Mouse (Mus musculus): ENCODE measurements around the gene Srebf2. TPM values are rescaled to one million over a fixed set of nuclear protein-coding genes. Genes with fewer than 3 reads are reported as not detected.

Srebf2 gene
- total RNA-seq, 1 experiment from 2014 or later = 43.2 TPM

- ATAC-seq (replicated peaks; ENCODE audit: insufficient number of reproducible peaks, low FRiP score, low TSS enrichment, poor library complexity, severe bottlenecking) = no peak
Measured at GRCm38 (mm10) chr15:82170437-82171377, 23.7 kb downstream of the Srebf2 start.

- ATAC-seq (replicated peaks; ENCODE audit: insufficient number of reproducible peaks, low FRiP score, low TSS enrichment, poor library complexity, severe bottlenecking) = no peak
Measured at GRCm38 (mm10) chr15:82172648-82173047, 25.7 kb downstream of the Srebf2 start.

GRCm38 (mm10) chr15:82175091-82175490 is 28.1 kb downstream of the Srebf2 start:
- no peak for ATAC-seq (replicated peaks; ENCODE audit: insufficient number of reproducible peaks, low FRiP score, low TSS enrichment, poor library complexity, severe bottlenecking)

GRCm38 (mm10) chr15:82177743-82178290 is 30.8 kb downstream of the Srebf2 start:
- no peak for ATAC-seq (replicated peaks; ENCODE audit: insufficient number of reproducible peaks, low FRiP score, low TSS enrichment, poor library complexity, severe bottlenecking)

GRCm38 (mm10) chr15:82181131-82181530 is 34.1 kb downstream of the Srebf2 start:
- ATAC-seq (replicated peaks; ENCODE audit: insufficient number of reproducible peaks, low FRiP score, low TSS enrichment, poor library complexity, severe bottlenecking) = no peak

- no peak for ATAC-seq (replicated peaks; ENCODE audit: insufficient number of reproducible peaks, low FRiP score, low TSS enrichment, poor library complexity, severe bottlenecking)
Measured at GRCm38 (mm10) chr15:82182311-82182710, 35.3 kb downstream of the Srebf2 start.

- ATAC-seq (replicated peaks; ENCODE audit: insufficient number of reproducible peaks, low FRiP score, low TSS enrichment, poor library complexity, severe bottlenecking) = no peak
Measured at GRCm38 (mm10) chr15:82183596-82183995, 36.6 kb downstream of the Srebf2 start.

GRCm38 (mm10) chr15:82184183-82184582 is 37.2 kb downstream of the Srebf2 start:
- ATAC-seq (replicated peaks; ENCODE audit: insufficient number of reproducible peaks, low FRiP score, low TSS enrichment, poor library complexity, severe bottlenecking) = no peak

- no peak for ATAC-seq (replicated peaks; ENCODE audit: insufficient number of reproducible peaks, low FRiP score, low TSS enrichment, poor library complexity, severe bottlenecking)
Measured at GRCm38 (mm10) chr15:82184656-82185055, 37.7 kb downstream of the Srebf2 start.

GRCm38 (mm10) chr15:82185062-82185783 is 38.2 kb downstream of the Srebf2 start:
- no peak for ATAC-seq (replicated peaks; ENCODE audit: insufficient number of reproducible peaks, low FRiP score, low TSS enrichment, poor library complexity, severe bottlenecking)

GRCm38 (mm10) chr15:82186131-82186530 is 39.1 kb downstream of the Srebf2 start:
- no peak for ATAC-seq (replicated peaks; ENCODE audit: insufficient number of reproducible peaks, low FRiP score, low TSS enrichment, poor library complexity, severe bottlenecking)

- ATAC-seq (replicated peaks; ENCODE audit: insufficient number of reproducible peaks, low FRiP score, low TSS enrichment, poor library complexity, severe bottlenecking) = no peak
Measured at GRCm38 (mm10) chr15:82186931-82187330, 40.0 kb downstream of the Srebf2 start.

GRCm38 (mm10) chr15:82187401-82187800 is 40.4 kb downstream of the Srebf2 start:
- no peak for ATAC-seq (replicated peaks; ENCODE audit: insufficient number of reproducible peaks, low FRiP score, low TSS enrichment, poor library complexity, severe bottlenecking)

- ATAC-seq (replicated peaks; ENCODE audit: insufficient number of reproducible peaks, low FRiP score, low TSS enrichment, poor library complexity, severe bottlenecking) = no peak
Measured at GRCm38 (mm10) chr15:82187924-82188323, 40.9 kb downstream of the Srebf2 start.

GRCm38 (mm10) chr15:82188481-82189240 is 41.7 kb downstream of the Srebf2 start:
- ATAC-seq (replicated peaks; ENCODE audit: insufficient number of reproducible peaks, low FRiP score, low TSS enrichment, poor library complexity, severe bottlenecking) = no peak

GRCm38 (mm10) chr15:82192617-82193016 is 45.6 kb downstream of the Srebf2 start:
- no peak for ATAC-seq (replicated peaks; ENCODE audit: insufficient number of reproducible peaks, low FRiP score, low TSS enrichment, poor library complexity, severe bottlenecking)

GRCm38 (mm10) chr15:82196300-82196699 is 49.3 kb downstream of the Srebf2 start:
- no peak for ATAC-seq (replicated peaks; ENCODE audit: insufficient number of reproducible peaks, low FRiP score, low TSS enrichment, poor library complexity, severe bottlenecking)

GRCm38 (mm10) chr15:82197246-82197750 is 50.3 kb downstream of the Srebf2 start:
- no peak for ATAC-seq (replicated peaks; ENCODE audit: insufficient number of reproducible peaks, low FRiP score, low TSS enrichment, poor library complexity, severe bottlenecking)

GRCm38 (mm10) chr15:82197937-82198336 is 51.0 kb downstream of the Srebf2 start:
- ATAC-seq (replicated peaks; ENCODE audit: insufficient number of reproducible peaks, low FRiP score, low TSS enrichment, poor library complexity, severe bottlenecking) = no peak
